Mouse (Mus musculus) gonadal fat pad, adult 2 months (tissue): ENCODE measurements around the gene Rchy1. TPM values are rescaled to one million over a fixed set of nuclear protein-coding genes. Genes with fewer than 3 reads are reported as not detected.
A peak's percentile ranks its signal among the peaks of the same experiment; 100 is the strongest.

Experiments used
- DNase-seq: peaks from one replicate; pipeline ENCODE4 v3.0.0-alpha.2; 2012; ENCODE audit warnings: low read depth
- polyA plus RNA-seq: library from polyadenylated mRNA; depleted of rRNA; stranded (reverse); fragments of >200 nt; gene quantifications from 2 replicates; pipeline ENCODE4 v1.2.3, GENCODE M21; 2012; rRNA removed

The Rchy1 gene
- polyA plus RNA-seq = 32.1 and 32.8 TPM in 2 replicates

- DNase-seq = peak; percentile 71
These were observed at the start of gene Rchy1 for GRCm38 (mm10) chr5:91962639-91963440. Rchy1 (minus strand) TSS chr5:91963068.

- no peak for DNase-seq
These were observed 48.9 kb upstream of the Rchy1 start for GRCm38 (mm10) chr5:92011756-92012155.

GRCm38 (mm10) chr5:92009827-92010226 is 47.0 kb upstream of the Rchy1 start:
- DNase-seq = no peak

GRCm38 (mm10) chr5:92003011-92003410 is 40.1 kb upstream of the Rchy1 start:
- DNase-seq = no peak

GRCm38 (mm10) chr5:92000770-92001169 is 37.9 kb upstream of the Rchy1 start:
- no peak for DNase-seq

- DNase-seq = no peak
These were observed 31.7 kb upstream of the Rchy1 start for GRCm38 (mm10) chr5:91994546-91994945.

- no peak for DNase-seq
These were observed 30.2 kb upstream of the Rchy1 start for GRCm38 (mm10) chr5:91993061-91993460.

GRCm38 (mm10) chr5:91991191-91991937 is 28.5 kb upstream of the Rchy1 start:
- DNase-seq = no peak

GRCm38 (mm10) chr5:91989261-91989660 is 26.4 kb upstream of the Rchy1 start:
- no peak for DNase-seq

GRCm38 (mm10) chr5:91987799-91988198 is 24.9 kb upstream of the Rchy1 start:
- DNase-seq = no peak

- no peak for DNase-seq
These were observed 24.4 kb upstream of the Rchy1 start, which contains the start of gene Odaph for GRCm38 (mm10) chr5:91987236-91987635. Odaph (plus strand) TSS chr5:91987475.

GRCm38 (mm10) chr5:91985721-91986120 is 22.9 kb upstream of the Rchy1 start:
- no peak for DNase-seq

GRCm38 (mm10) chr5:91983490-91983889 is 20.6 kb upstream of the Rchy1 start:
- DNase-seq = no peak

- DNase-seq = no peak
These were observed 18.4 kb upstream of the Rchy1 start for GRCm38 (mm10) chr5:91981176-91981840.

- no peak for DNase-seq
These were observed 14.5 kb upstream of the Rchy1 start for GRCm38 (mm10) chr5:91977397-91977770.

GRCm38 (mm10) chr5:91976566-91977396 is 13.9 kb upstream of the Rchy1 start:
- DNase-seq = no peak

GRCm38 (mm10) chr5:91975758-91976157 is 12.9 kb upstream of the Rchy1 start:
- no peak for DNase-seq

- DNase-seq = no peak
These were observed 11.1 kb upstream of the Rchy1 start for GRCm38 (mm10) chr5:91974002-91974401.

- peak; percentile 62 for DNase-seq
These were observed 9.2 kb upstream of the Rchy1 start for GRCm38 (mm10) chr5:91972046-91972445.

- DNase-seq = peak; percentile 75
These were observed 619 bp downstream of the Rchy1 start for GRCm38 (mm10) chr5:91962259-91962638.

GRCm38 (mm10) chr5:91961370-91961769 is 1.5 kb downstream of the Rchy1 start:
- no peak for DNase-seq
